Mouse (Mus musculus): ENCODE data around the gene Gm525.

GRCm38 (mm10) chr11:89105211-89105610, 31.6 kb downstream of the Gm525 start:
- TF ChIP-seq POLR2A (IDR thresholded peaks at IDR 0.05; ENCODE audit: borderline replicate concordance, extremely low read depth, low read depth, low read length) (no peak), CTCF (IDR thresholded peaks at IDR 0.05; ENCODE audit: insufficient read depth, low read length) (no peak)
